Mouse (Mus musculus) CH12.LX (cell line): Measurements from ENCODE around the gene Ddo. TPM values are rescaled to one million over a fixed set of nuclear protein-coding genes. Genes with fewer than 3 reads are reported as not detected.

Source experiments
- DNase-seq: peaks from one replicate; pipeline ENCODE4 v3.0.0-alpha.2; 2013; ENCODE audit errors: extremely low read depth
- H3K27ac ChIP-seq: 2 replicates; pipeline ENCODE4 v1.5.1; 2012; ENCODE audit warnings: low read depth, mild to moderate bottlenecking, control low read depth, moderate library complexity; ENCODE audit not compliant: insufficient read depth
- H3K27me3 ChIP-seq: replicated peaks from 2 replicates; pipeline ENCODE3; 2012; ENCODE audit warnings: inconsistent platforms
- H3K36me3 ChIP-seq, 2 experiments: replicated peaks in 1 of 2; 2 replicates each; pipeline versions ENCODE3 to v1.6.1; 2012; ENCODE audit warnings: inconsistent platforms in 1 of 2, low read length in 1 of 2, mild to moderate bottlenecking in 1 of 2, mixed read lengths in 1 of 2, moderate library complexity in 1 of 2; ENCODE audit not compliant: control insufficient read depth in 1 of 2, insufficient read depth in 1 of 2
- H3K4me1 ChIP-seq, 2 experiments: 2 replicates each; pipeline ENCODE4 v1.6.1; 2012; ENCODE audit warnings: inconsistent platforms in 1 of 2, moderate library complexity in 1 of 2; ENCODE audit not compliant: insufficient read depth in 2 of 2, control insufficient read depth in 1 of 2
- H3K4me2 ChIP-seq: 2 replicates; pipeline ENCODE4 v1.6.1; 2012; ENCODE audit warnings: low read depth, mild to moderate bottlenecking, control low read depth; ENCODE audit not compliant: poor library complexity, insufficient read depth, severe bottlenecking
- H3K4me3 ChIP-seq, 3 experiments: fragments of 150-350 bp in 1 of 3; sonication (generic) in 1 of 3; replicated peaks in 1 of 3; 2 replicates each; pipeline versions ENCODE3 to v1.5.1; 2011 to 2012; ENCODE audit warnings: low read depth in 2 of 3, low read length in 2 of 3, mild to moderate bottlenecking in 2 of 3, moderate library complexity in 2 of 3, control low read depth in 1 of 3, improper control_type of control experiment in 1 of 3, inconsistent platforms in 1 of 3, mixed read lengths in 1 of 3; ENCODE audit not compliant: poor library complexity in 1 of 3
- H3K79me2 ChIP-seq: replicated peaks from 2 replicates; pipeline ENCODE4 v1.6.1; 2012; ENCODE audit warnings: mild to moderate bottlenecking, moderate library complexity; ENCODE audit not compliant: control insufficient read depth, poor library complexity, insufficient read depth, severe bottlenecking; ENCODE audit errors: extremely low read depth
- H3K9ac ChIP-seq: 2 replicates; pipeline ENCODE4 v1.6.1; 2012; ENCODE audit warnings: low read depth, mild to moderate bottlenecking, control low read depth, moderate library complexity; ENCODE audit not compliant: insufficient read depth
- H3K9me3 ChIP-seq: replicated peaks from 2 replicates; pipeline ENCODE3; 2012; ENCODE audit warnings: low read length, inconsistent platforms, mixed read lengths
- BHLHE40 ChIP-seq: IDR thresholded peaks from 2 replicates; pipeline ENCODE4 v1.6.1; 2011; ENCODE audit warnings: mild to moderate bottlenecking, low read depth, low read length, improper control_type of control experiment
- CTCF ChIP-seq, 2 experiments: IDR thresholded peaks in 1 of 2; conservative IDR thresholded peaks in 1 of 2; 2 replicates each; pipeline ENCODE4 v1.5.1; 2011 to 2012; ENCODE audit warnings: low read depth in 2 of 2, low read length in 2 of 2, improper control_type of control experiment in 1 of 2, inconsistent platforms in 1 of 2, mild to moderate bottlenecking in 1 of 2, moderate library complexity in 1 of 2
- E2F4 ChIP-seq: IDR thresholded peaks from 2 replicates; pipeline ENCODE4 v1.6.1; 2011; ENCODE audit warnings: low read depth, low read length, improper control_type of control experiment; ENCODE audit not compliant: insufficient replicate concordance
- GABPA ChIP-seq: IDR thresholded peaks from 2 replicates; pipeline ENCODE4 v1.6.1; 2012; ENCODE audit warnings: low read depth, low read length, improper control_type of control experiment, inconsistent platforms; ENCODE audit not compliant: insufficient replicate concordance
- KAT2A ChIP-seq: IDR thresholded peaks from 2 replicates; pipeline ENCODE4 v1.6.1; 2012; ENCODE audit warnings: low read length, improper control_type of control experiment, inconsistent platforms; ENCODE audit not compliant: insufficient replicate concordance
- MAZ ChIP-seq: IDR thresholded peaks from 2 replicates; pipeline ENCODE4 v1.6.1; 2012; ENCODE audit warnings: low read depth, mild to moderate bottlenecking, inconsistent platforms, low read length, improper control_type of control experiment, moderate library complexity
- MEF2A ChIP-seq: IDR thresholded peaks from 2 replicates; pipeline ENCODE4 v1.6.1; 2014; ENCODE audit warnings: low read depth, mild to moderate bottlenecking, inconsistent platforms, low read length, improper control_type of control experiment, borderline replicate concordance
- POLR2A ChIP-seq: IDR thresholded peaks from 2 replicates; pipeline ENCODE4 v1.6.1; 2011; ENCODE audit warnings: low read depth, mild to moderate bottlenecking, improper control_type of control experiment, low read length
- RCOR1 ChIP-seq: conservative IDR thresholded peaks from 2 replicates; pipeline ENCODE4 v1.6.1; 2012; ENCODE audit warnings: low read depth, mild to moderate bottlenecking, inconsistent platforms, low read length, improper control_type of control experiment
- SIN3A ChIP-seq: IDR thresholded peaks from 2 replicates; pipeline ENCODE4 v1.6.1; 2012; ENCODE audit warnings: low read length, improper control_type of control experiment, inconsistent platforms
- SMC3 ChIP-seq: IDR thresholded peaks from 2 replicates; pipeline ENCODE4 v1.6.1; 2011; ENCODE audit warnings: low read depth, low read length, improper control_type of control experiment
- TBP ChIP-seq: conservative IDR thresholded peaks from 2 replicates; pipeline ENCODE4 v1.6.1; 2011; ENCODE audit warnings: low read depth, low read length, improper control_type of control experiment
- ZKSCAN1 ChIP-seq: IDR thresholded peaks from 2 replicates; pipeline ENCODE4 v1.6.1; 2012; ENCODE audit warnings: low read depth, inconsistent platforms, low read length, improper control_type of control experiment, borderline replicate concordance
- dilution Hi-C: fragments of 300-500 bp; cut with MboI; formaldehyde crosslinking; loops from 2 replicates; pipeline ENCODE4 v1.14.3; 2020; ENCODE audit warnings: low sequenced_read_pairs; ENCODE audit not compliant: extremely low pct_unique_long_range_greater_than_20kb, extremely low pct_ligation_motif_present
- in situ Hi-C: fragments of 300-500 bp; cut with MboI; formaldehyde crosslinking; loops from 3 replicates; pipeline ENCODE4 v1.14.3; 2019; ENCODE audit warnings: low sequenced_read_pairs, low pct_ligation_motif_present, low pct_unique_long_range_greater_than_20kb, mixed read lengths
- polyA plus RNA-seq: library from polyadenylated mRNA; unstranded; fragments of >175 nt; gene quantifications from 2 replicates; pipeline ENCODE4 v1.2.1, GENCODE M21; 2012; ENCODE audit warnings: low read depth; ENCODE audit not compliant: insufficient read length
- total RNA-seq, 2 experiments: library from RNA; depleted of rRNA; stranded (reverse); fragments of 300-350 nt in 1 of 2; fragments of >200 nt in 1 of 2; gene quantifications; 2 replicates each; pipeline ENCODE4 v1.2.3; 2012 to 2014

Gene Ddo
- total and polyA plus RNA-seq, 3 experiments, result not detected

DNA sequence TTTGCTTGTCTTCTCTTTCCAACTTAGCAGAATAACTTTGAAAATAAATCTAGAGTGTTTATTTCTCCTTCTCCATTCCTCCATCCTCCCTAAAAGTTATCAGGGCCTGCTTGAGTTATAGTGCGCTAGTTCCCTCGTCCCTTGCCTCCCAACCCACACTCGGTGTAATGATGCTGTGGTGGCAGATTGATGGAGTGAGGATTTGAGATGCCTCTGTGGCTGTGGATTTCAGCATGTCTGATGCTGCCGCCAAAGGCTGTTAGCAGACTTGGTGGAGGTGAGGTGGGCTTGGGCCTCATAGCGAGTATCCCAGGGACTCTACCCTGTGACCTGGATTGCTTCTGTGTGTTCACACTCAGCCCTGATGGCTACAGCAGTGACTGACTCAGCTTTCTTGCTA is 91.1 kb downstream of the Ddo start:
- H3K27ac ChIP-seq, result no peak overlapping the region
- H3K9ac ChIP-seq, result no peak overlapping the region
- no peak for DNase-seq
- no peaks in the 10 kb centered on the region for H3K79me2 ChIP-seq
- H3K36me3 ChIP-seq, result no peaks in the 10 kb centered on the region
- peaks cover 0 to 4% of the 10 kb centered on the region in 2 experiments; a peak in 2 of 4 replicates for H3K4me1 ChIP-seq
- H3K9me3 ChIP-seq, result no peaks in the 10 kb centered on the region
- in situ Hi-C loops, result no loop called here
- no peak overlapping the region for H3K4me3 ChIP-seq
- no peak overlapping the region for H3K4me2 ChIP-seq
- dilution Hi-C loops, result no loop called here
- H3K27me3 ChIP-seq, result no peaks in the 10 kb centered on the region
- TF ChIP-seq TBP (no peak), RCOR1 (no peak), KAT2A (no peak), MEF2A (no peak), POLR2A (no peak), BHLHE40 (no peak)

- in situ Hi-C loops (no loop called here), dilution Hi-C loops (no loop called here)
- peaks cover 0 to 9% of the 10 kb centered on the region in 2 experiments; a peak in 2 of 4 replicates for H3K4me1 ChIP-seq
These were observed 94.5 kb downstream of the Ddo start for GRCm38 (mm10) chr10:40724342-40724741.

GRCm38 (mm10) chr10:40725066-40725465 is 95.3 kb downstream of the Ddo start:
- dilution Hi-C loops, result no loop called here
- peaks cover 0 to 9% of the 10 kb centered on the region in 2 experiments; a peak in 2 of 4 replicates for H3K4me1 ChIP-seq
- no peak for DNase-seq

More at GRCm38 (mm10) chr10:40724342-40724741, 94.5 kb downstream of the Ddo start:
- H3K9me3 ChIP-seq, result no peaks in the 10 kb centered on the region
- no peak overlapping the region for H3K4me2 ChIP-seq
- no peak for DNase-seq
- no peaks in the 10 kb centered on the region for H3K79me2 ChIP-seq
- no peak overlapping the region for H3K4me3 ChIP-seq
- no peak for TF ChIP-seq SIN3A
- no peak for TF ChIP-seq GABPA
- TF ChIP-seq ZKSCAN1, result no peak
- no peak for TF ChIP-seq BHLHE40
- no peak for TF ChIP-seq E2F4
- TF ChIP-seq MAZ, result no peak
- H3K9ac ChIP-seq, result no peak overlapping the region
- H3K36me3 ChIP-seq, result no peaks in the 10 kb centered on the region
- H3K27me3 ChIP-seq, result no peaks in the 10 kb centered on the region
- no peak overlapping the region for H3K27ac ChIP-seq

More at GRCm38 (mm10) chr10:40725066-40725465, 95.3 kb downstream of the Ddo start:
- Histone ChIP-seq H3K27ac (no peak overlapping the region), H3K36me3 (no peaks in the 10 kb centered on the region), H3K27me3 (no peaks in the 10 kb centered on the region), H3K9ac (no peak overlapping the region), H3K4me2 (no peak overlapping the region), H3K79me2 (no peaks in the 10 kb centered on the region), H3K4me3 (no peak overlapping the region), H3K9me3 (no peaks in the 10 kb centered on the region)
- in situ Hi-C loops, result no loop called here
- TF ChIP-seq SMC3, result no peak
- TF ChIP-seq CTCF (conservative IDR thresholded peaks at IDR 0.05 in 1 of 2, IDR thresholded peaks at IDR 0.05 in 1 of 2; ENCODE audit: low read depth in 2 of 2, low read length in 2 of 2), result peak in 1 of 2 experiments; percentile 22; a peak in 1 of 4 replicates
